Mouse (Mus musculus) forebrain, postnatal 0 days (tissue): ENCODE measurements around the gene Slc36a3. TPM values are rescaled to one million over a fixed set of nuclear protein-coding genes. Genes with fewer than 3 reads are reported as not detected.

Source experiments
- ATAC-seq: fragments of 200-750 bp; cut with Nextera tagmentation; 2 replicates; pipeline ENCODE4 v1.8.0; 2017; ENCODE audit warnings: mild to moderate bottlenecking, moderate library complexity
- DNase-seq: peaks from one replicate; pipeline ENCODE4 v3.0.0-alpha.2; 2015
- H3K27ac ChIP-seq: fragments of 300-500 bp; sonication (generic); 2 replicates; pipeline ENCODE4 v1.5.1; 2014; ENCODE audit warnings: low read depth, mild to moderate bottlenecking, antibody characterized with exemption, low read length, moderate library complexity, mixed read lengths
- H3K27me3 ChIP-seq: fragments of 300-500 bp; sonication (generic); 2 replicates; pipeline ENCODE4 v1.6.1; 2014; ENCODE audit warnings: mild to moderate bottlenecking, low read length, mixed read lengths; ENCODE audit not compliant: insufficient read depth
- H3K36me3 ChIP-seq: fragments of 300-500 bp; sonication (generic); 2 replicates; pipeline ENCODE4 v1.6.1; 2014; ENCODE audit warnings: mild to moderate bottlenecking, moderate library complexity; ENCODE audit not compliant: insufficient read depth
- H3K4me1 ChIP-seq: fragments of 300-500 bp; sonication (generic); 2 replicates; pipeline ENCODE4 v1.6.1; 2014; ENCODE audit warnings: antibody characterized with exemption; ENCODE audit not compliant: insufficient read depth
- H3K4me2 ChIP-seq: fragments of 300-500 bp; sonication (generic); 2 replicates; pipeline ENCODE4 v1.6.1; 2014; ENCODE audit warnings: low read depth, mild to moderate bottlenecking, moderate library complexity
- H3K4me3 ChIP-seq: fragments of 300-500 bp; sonication (generic); 2 replicates; pipeline ENCODE4 v1.5.1; 2014; ENCODE audit warnings: low read depth, low read length, mixed read lengths
- H3K9ac ChIP-seq: fragments of 300-500 bp; sonication (generic); 2 replicates; pipeline ENCODE4 v1.6.1; 2014; ENCODE audit warnings: mild to moderate bottlenecking
- H3K9me3 ChIP-seq: fragments of 300-500 bp; sonication (generic); 2 replicates; pipeline ENCODE4 v1.6.1; 2016; ENCODE audit warnings: low read length
- CTCF ChIP-seq: sonication (generic); IDR thresholded peaks from 2 replicates; pipeline ENCODE4 v1.5.1; 2016; ENCODE audit warnings: antibody characterized with exemption, control low read depth, low read depth
- WGBS: fragments of 180-500 bp; shearing (Covaris S2); extraction: QIAGEN DNeasy Blood & Tissue Kit; methylation state at CpG from one replicate; pipeline ENCODE4 v1.1.7; 2014; 5-methylcytosine and 5-hydroxymethylcytosine counted together
- polyA plus RNA-seq: library from polyadenylated mRNA; unstranded; fragments of >200 nt; fragmentation: Nextera tagmentation; extraction: Ambion mirVana; gene quantifications from 2 replicates; pipeline ENCODE4 v1.2.1, GENCODE M21; 2015
- total RNA-seq: library from RNA; depleted of rRNA; stranded (reverse); fragments of >200 nt; gene quantifications from 2 replicates; pipeline ENCODE4 v1.2.3, GENCODE M21; 2014

Gene Slc36a3
- total and polyA plus RNA-seq, 2 experiments from 2014 or later = not detected

DNA sequence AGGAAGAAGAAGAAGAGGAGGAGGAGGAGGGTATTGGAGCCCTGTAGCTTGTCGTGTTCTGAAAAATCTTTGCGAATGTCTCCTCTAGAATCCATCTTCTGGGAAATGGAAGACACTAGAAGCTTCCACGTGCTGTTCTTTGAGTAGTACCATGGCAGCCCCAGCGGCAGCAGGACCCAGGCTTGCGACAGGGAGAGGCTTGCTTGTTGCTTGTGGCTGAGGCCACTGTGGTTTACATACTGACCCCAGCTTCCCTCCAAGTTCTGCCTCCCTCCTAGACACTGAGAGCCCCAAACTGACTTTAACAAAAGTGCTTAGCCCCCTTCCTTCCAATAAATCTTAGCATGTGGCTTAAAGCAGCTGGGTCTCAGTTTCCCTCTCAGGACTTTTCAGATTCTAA lies 32.7 kb upstream of the Slc36a3 start:
- H3K9me3 ChIP-seq = no peaks in the 10 kb centered on the region
- H3K4me2 ChIP-seq = no peak overlapping the region
- no peaks in the 10 kb centered on the region for H3K4me1 ChIP-seq
- no peaks in the 10 kb centered on the region for H3K36me3 ChIP-seq
- no peak overlapping the region for H3K27ac ChIP-seq
- WGBS = 88% methylated on average over 5 of the region's 5 CpGs
- H3K27me3 ChIP-seq = no peaks in the 10 kb centered on the region
- no peak for TF ChIP-seq CTCF
- H3K9ac ChIP-seq = no peak overlapping the region
- no peak for ATAC-seq
- DNase-seq = no peak
- H3K4me3 ChIP-seq = no peak overlapping the region

DNA sequence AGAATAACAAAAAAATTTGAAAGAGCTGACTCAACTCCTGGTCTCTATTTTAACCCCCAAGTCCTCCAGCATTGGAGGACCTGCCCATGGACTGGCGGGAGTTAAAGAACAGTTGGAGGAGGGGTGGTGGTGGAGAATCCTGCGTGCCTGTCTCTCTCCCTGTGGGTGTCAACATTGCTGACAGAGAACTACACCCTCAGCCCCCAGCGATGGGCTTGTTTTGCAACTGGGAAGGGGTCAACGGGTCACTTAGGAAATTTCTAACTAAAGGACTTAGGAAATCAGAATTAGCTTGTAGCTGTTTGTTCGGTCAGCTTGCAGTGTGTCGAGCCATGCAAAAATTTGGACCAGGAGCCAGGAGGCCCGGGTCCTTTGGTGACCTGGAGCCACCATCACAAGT lies 31.6 kb upstream of the Slc36a3 start:
- no peak overlapping the region for H3K4me3 ChIP-seq
- no peaks in the 10 kb centered on the region for H3K36me3 ChIP-seq
- 72% methylated on average over 7 of the region's 7 CpGs for WGBS
- no peak overlapping the region for H3K4me2 ChIP-seq
- no peaks in the 10 kb centered on the region for H3K4me1 ChIP-seq
- H3K27me3 ChIP-seq = no peaks in the 10 kb centered on the region
- no peak for ATAC-seq
- no peak for TF ChIP-seq CTCF
- no peak overlapping the region for H3K27ac ChIP-seq
- no peak overlapping the region for H3K9ac ChIP-seq
- H3K9me3 ChIP-seq = no peaks in the 10 kb centered on the region
- no peak for DNase-seq

DNA sequence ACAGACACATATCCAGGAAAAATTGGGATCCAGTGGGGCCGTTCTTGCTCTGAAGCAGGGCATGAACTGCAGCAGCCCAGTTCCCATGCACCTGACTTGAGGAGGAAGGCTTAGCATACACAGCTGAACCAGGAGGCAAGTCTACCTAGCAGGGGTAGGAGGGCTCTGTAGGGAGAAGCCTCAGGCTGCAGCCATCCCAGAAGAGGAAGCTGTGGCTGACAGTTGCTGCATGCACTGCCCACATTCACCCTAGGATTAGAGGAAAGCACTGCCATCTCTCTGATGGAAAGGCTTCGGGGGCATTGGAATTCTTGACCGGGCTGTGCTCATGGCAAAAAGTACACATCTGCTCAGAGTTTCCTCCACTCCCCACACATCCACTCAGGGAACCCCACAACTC lies 28.3 kb upstream of the Slc36a3 start:
- Histone ChIP-seq H3K27ac (no peak overlapping the region), H3K9ac (no peak overlapping the region), H3K36me3 (no peaks in the 10 kb centered on the region), H3K4me1 (no peaks in the 10 kb centered on the region), H3K9me3 (no peaks in the 10 kb centered on the region), H3K4me2 (no peak overlapping the region), H3K27me3 (no peaks in the 10 kb centered on the region), H3K4me3 (no peak overlapping the region)
- no peak for ATAC-seq
- no peak for DNase-seq
- 92% methylated on average over 3 of the region's 3 CpGs for WGBS
- no peak for TF ChIP-seq CTCF

DNA sequence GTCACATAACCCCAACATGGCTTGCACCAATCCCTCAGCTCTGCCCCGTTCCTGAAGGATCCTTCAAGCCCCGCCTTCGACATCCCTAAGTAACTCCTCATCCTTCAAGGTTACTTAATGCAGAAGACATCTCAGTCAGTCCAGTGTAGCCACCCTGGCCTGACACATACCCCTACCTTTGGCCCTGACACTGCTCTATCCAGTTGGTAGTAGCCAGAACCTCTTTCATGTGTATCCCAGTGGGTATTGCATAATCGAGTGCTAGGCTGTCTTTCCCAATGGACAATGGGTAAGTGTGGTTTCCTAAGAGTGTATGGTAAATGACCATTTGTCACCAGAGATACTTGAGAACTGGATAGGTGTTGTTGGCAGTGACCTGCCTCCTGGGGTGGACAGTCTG lies 27.3 kb upstream of the Slc36a3 start:
- Histone ChIP-seq H3K4me3 (no peak overlapping the region), H3K36me3 (no peaks in the 10 kb centered on the region), H3K4me1 (no peaks in the 10 kb centered on the region), H3K9me3 (no peaks in the 10 kb centered on the region), H3K27ac (no peak overlapping the region), H3K27me3 (no peaks in the 10 kb centered on the region), H3K9ac (no peak overlapping the region), H3K4me2 (no peak overlapping the region)
- 88% methylated on average over 4 of the region's 4 CpGs for WGBS
- ATAC-seq = no peak
- TF ChIP-seq CTCF = no peak
- no peak for DNase-seq

DNA sequence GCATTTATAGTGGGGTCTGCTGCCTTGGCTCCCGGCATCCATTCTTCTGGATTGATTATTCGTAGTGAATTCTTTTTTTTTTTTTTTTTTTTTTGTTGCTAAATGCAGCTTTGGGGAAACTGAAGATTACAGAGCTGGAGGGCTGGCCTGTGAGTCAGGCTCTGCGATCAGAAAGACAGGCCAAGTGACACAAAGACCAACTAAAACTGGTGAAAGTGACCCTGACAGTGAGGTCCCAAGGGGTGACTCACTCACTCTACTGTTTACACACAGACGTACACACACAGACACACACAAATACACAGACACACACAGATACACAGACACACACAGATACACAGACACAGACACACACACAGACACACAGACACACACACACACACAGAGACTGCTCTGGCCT lies 19.0 kb upstream of the Slc36a3 start:
- no peak overlapping the region for H3K9ac ChIP-seq
- H3K36me3 ChIP-seq = no peaks in the 10 kb centered on the region
- no peaks in the 10 kb centered on the region for H3K4me1 ChIP-seq
- no peaks in the 10 kb centered on the region for H3K27me3 ChIP-seq
- no peak for ATAC-seq
- no peak overlapping the region for H3K27ac ChIP-seq
- DNase-seq = no peak
- no peak overlapping the region for H3K4me3 ChIP-seq
- H3K9me3 ChIP-seq = no peaks in the 10 kb centered on the region
- TF ChIP-seq CTCF = no peak
- no peak overlapping the region for H3K4me2 ChIP-seq
- 79% methylated on average over 4 of the region's 4 CpGs for WGBS

DNA sequence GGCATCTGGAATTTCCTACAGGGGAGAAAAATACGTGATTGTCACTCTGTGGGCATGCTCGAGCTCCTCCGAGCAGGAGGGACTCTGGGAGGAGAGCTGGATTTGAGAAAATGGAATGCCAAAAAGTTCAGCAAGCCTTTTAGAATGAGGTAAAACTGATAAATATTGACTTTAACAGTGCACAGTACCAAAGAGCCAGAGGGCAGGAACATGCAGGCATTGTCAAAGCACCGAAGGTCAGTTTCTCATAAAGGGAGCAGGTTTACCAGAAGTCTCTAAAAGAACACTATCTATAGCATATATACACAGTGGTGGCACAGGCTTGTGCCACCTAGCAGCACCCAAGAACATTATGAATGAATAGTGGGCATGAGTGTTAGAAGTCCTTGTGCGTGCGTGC lies 17.4 kb upstream of the Slc36a3 start:
- TF ChIP-seq CTCF = no peak

DNA sequence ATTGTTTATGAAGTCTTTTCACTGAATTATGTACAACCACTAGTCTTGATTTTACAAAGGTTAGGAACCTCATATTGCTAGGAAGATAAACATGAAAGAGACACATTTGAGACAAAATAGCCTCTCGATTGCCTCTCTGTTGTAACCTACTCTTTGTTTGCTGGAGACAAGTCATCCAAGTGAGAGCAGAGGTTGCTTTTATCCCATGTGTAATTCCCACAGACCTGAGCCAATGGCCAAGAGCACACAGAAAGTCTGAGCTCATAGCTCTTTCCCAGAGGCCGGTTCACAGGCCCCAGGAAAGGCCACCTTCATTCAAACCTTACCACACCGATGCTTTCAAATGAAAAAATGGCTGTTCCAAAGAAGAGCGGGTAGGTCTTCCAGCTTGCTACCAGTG lies 17.0 kb upstream of the Slc36a3 start:
- ATAC-seq = no peak
- no peak for DNase-seq
- H3K27me3 ChIP-seq = no peaks in the 10 kb centered on the region
- no peak overlapping the region for H3K4me2 ChIP-seq
- no peaks in the 10 kb centered on the region for H3K9me3 ChIP-seq
- no peaks in the 10 kb centered on the region for H3K4me1 ChIP-seq
- no peak overlapping the region for H3K27ac ChIP-seq
- no peaks in the 10 kb centered on the region for H3K36me3 ChIP-seq
- TF ChIP-seq CTCF = no peak
- no peak overlapping the region for H3K9ac ChIP-seq
- H3K4me3 ChIP-seq = no peak overlapping the region
- WGBS = 87% methylated on average over 4 of the region's 4 CpGs

More for the DNA sequence above, 17.4 kb upstream of the Slc36a3 start:
- Histone ChIP-seq H3K9ac (no peak overlapping the region), H3K36me3 (no peaks in the 10 kb centered on the region), H3K4me2 (no peak overlapping the region), H3K4me3 (no peak overlapping the region), H3K27me3 (no peaks in the 10 kb centered on the region), H3K9me3 (no peaks in the 10 kb centered on the region), H3K27ac (no peak overlapping the region), H3K4me1 (no peaks in the 10 kb centered on the region)
- WGBS = 97% methylated on average over 6 of the region's 6 CpGs
- DNase-seq (no peak), ATAC-seq (no peak)

DNA sequence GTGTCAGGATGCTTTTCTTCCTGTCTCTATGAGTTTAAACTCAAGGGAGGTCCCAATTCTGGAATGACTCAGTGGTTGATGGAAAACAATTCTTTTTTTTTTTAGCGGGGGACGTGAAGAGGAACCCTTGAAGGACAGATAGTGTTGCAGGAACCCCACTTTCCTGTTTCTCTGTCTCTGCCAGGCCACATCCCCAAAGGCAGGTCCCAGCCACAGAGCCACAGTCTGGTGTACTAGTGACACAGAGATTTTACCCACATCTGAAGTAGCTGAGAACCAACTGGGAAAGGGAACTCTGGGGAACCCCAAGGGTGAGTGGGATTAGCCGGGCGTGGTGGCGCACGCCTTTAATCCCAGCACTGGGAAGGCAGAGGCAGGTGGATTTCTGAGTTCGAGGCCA lies 14.2 kb upstream of the Slc36a3 start:
- no peak for TF ChIP-seq CTCF
- 91% methylated on average over 6 of the region's 7 CpGs for WGBS
- Histone ChIP-seq H3K9me3 (no peaks in the 10 kb centered on the region), H3K4me1 (no peaks in the 10 kb centered on the region), H3K36me3 (no peaks in the 10 kb centered on the region), H3K4me3 (no peak overlapping the region), H3K4me2 (no peak overlapping the region), H3K27me3 (no peaks in the 10 kb centered on the region), H3K9ac (no peak overlapping the region), H3K27ac (no peak overlapping the region)
- DNase-seq = no peak
- ATAC-seq = no peak
